Mouse (Mus musculus): Measurements from ENCODE around the gene Ptpn12. TPM values are rescaled to one million over a fixed set of nuclear protein-coding genes. Genes with fewer than 3 reads are reported as not detected.

Gene Ptpn12
- 16.8 and 22.5 TPM in 2 replicates for polyA plus RNA-seq (2014; fragmentation: Nextera tagmentation; extraction: Ambion mirVana)

DNA sequence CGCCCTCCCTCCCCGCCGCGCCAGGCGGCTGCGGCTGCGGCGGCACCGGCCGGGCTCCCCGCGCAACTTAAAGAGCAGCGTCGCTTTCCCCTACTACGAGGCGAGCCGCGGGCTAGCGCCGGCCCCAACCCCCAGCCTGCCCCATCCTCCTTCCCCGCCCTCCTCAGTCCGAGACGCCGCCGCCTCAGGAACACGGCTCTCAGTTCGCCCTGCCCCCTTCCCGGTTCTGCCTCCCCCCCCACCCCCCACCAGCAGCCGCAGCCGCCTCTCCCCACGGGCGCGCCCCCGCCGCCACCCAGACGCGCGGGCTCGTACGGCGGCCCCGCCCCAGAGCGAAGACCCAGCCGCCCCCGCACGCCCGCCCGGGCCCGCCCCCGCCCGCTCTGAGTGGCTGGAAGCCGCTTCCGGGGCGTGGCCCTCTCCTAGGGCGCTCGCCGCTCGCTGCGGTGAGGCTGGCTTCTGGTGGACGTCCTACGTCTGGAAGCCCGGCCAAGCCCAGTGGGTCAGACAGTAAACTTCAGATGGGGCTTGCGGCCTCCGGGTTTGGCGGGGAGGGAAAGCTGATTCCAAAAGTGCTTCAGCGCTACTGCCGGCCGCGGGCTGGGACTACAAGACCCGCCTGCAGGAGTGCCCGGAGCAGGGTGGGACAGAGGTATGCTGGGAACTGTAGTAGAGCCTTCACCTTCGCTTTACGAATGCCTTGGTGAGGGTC lies at the start of gene Ptpn12:
Gene Ptpn12 (minus strand): TSS at position 92 of the 712 bp plus-strand sequence.
- 0% methylated on average over 52 of the region's 73 CpGs for WGBS (ENCODE audit: insufficient replicate concordance)
- Histone ChIP-seq H3K9ac (ENCODE audit: low read depth, low read length) (peak within 1 kb of the TSS; percentile 98), H3K27ac (ENCODE audit: low read depth, low read length) (peak within 1 kb of the TSS; percentile 99), H3K36me3 (ENCODE audit: control insufficient read depth, insufficient read depth, low read length) (no peaks in the 10 kb centered on the region), H3K27me3 (ENCODE audit: control insufficient read depth, insufficient read depth, low read length) (no peaks in the 10 kb centered on the region), H3K4me2 (peak within 1 kb of the TSS; percentile 75), H3K4me3 (ENCODE audit: low read depth, low read length) (peak within 1 kb of the TSS; percentile 85), H3K9me3 (replicated peaks; ENCODE audit: control insufficient read depth, low read length) (no peaks in the 10 kb centered on the region), H3K4me1 (ENCODE audit: control insufficient read depth, insufficient read depth, low read length) (peaks cover 10% of the 10 kb centered on the region)
- ATAC-seq (replicated peaks; ENCODE audit: insufficient number of reproducible peaks, low FRiP score, low TSS enrichment) = peak; percentile 93

- Histone ChIP-seq H3K4me3 (ENCODE audit: low read depth, low read length) (no peak overlapping the region), H3K27ac (ENCODE audit: low read depth, low read length) (no peak overlapping the region), H3K4me2 (no peak overlapping the region), H3K27me3 (ENCODE audit: control insufficient read depth, insufficient read depth, low read length) (no peaks in the 10 kb centered on the region), H3K9me3 (replicated peaks; ENCODE audit: control insufficient read depth, low read length) (no peaks in the 10 kb centered on the region), H3K9ac (ENCODE audit: low read depth, low read length) (no peak overlapping the region), H3K36me3 (ENCODE audit: control insufficient read depth, insufficient read depth, low read length) (no peaks in the 10 kb centered on the region), H3K4me1 (ENCODE audit: control insufficient read depth, insufficient read depth, low read length) (no peaks in the 10 kb centered on the region)
- ATAC-seq (replicated peaks; ENCODE audit: insufficient number of reproducible peaks, low FRiP score, low TSS enrichment) = no peak
- WGBS (ENCODE audit: insufficient replicate concordance) = 72% methylated on average over 6 of the region's 6 CpGs
Observed at GRCm38 (mm10) chr5:21091179-21091578, 35.5 kb upstream of the Ptpn12 start.

DNA sequence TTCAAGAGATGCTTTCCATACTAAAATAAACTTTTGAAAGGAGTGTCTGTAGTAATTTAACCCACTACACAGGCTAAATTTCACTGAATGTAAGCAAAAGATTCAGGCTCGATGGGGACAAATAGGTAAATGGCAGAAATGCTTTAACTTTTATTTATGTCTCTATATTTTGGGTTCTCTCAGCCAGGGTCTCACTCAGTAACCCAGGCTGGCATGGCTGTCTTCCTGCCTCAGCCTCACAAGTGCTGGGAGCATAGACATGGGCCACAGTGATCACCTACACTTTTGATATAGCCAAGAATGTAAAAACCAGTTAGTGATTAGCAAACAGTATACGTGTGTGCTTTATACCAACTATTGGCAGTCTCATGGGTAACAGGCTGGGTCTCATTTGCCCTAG lies 1.5 kb upstream of the Ptpn12 start:
- peaks cover 4% of the 10 kb centered on the region for H3K4me1 ChIP-seq (ENCODE audit: control insufficient read depth, insufficient read depth, low read length)
- peak overlapping the region; percentile 75 for H3K4me2 ChIP-seq
- no peak for ATAC-seq (replicated peaks; ENCODE audit: insufficient number of reproducible peaks, low FRiP score, low TSS enrichment)
- no peaks in the 10 kb centered on the region for H3K36me3 ChIP-seq (ENCODE audit: control insufficient read depth, insufficient read depth, low read length)
- no peak overlapping the region for H3K9ac ChIP-seq (ENCODE audit: low read depth, low read length)
- 89% methylated on average over 2 of the region's 2 CpGs for WGBS (ENCODE audit: insufficient replicate concordance)
- peak overlapping the region; percentile 85 for H3K4me3 ChIP-seq (ENCODE audit: low read depth, low read length)
- no peak overlapping the region for H3K27ac ChIP-seq (ENCODE audit: low read depth, low read length)
- no peaks in the 10 kb centered on the region for H3K9me3 ChIP-seq (replicated peaks; ENCODE audit: control insufficient read depth, low read length)
- H3K27me3 ChIP-seq (ENCODE audit: control insufficient read depth, insufficient read depth, low read length) = no peaks in the 10 kb centered on the region

DNA sequence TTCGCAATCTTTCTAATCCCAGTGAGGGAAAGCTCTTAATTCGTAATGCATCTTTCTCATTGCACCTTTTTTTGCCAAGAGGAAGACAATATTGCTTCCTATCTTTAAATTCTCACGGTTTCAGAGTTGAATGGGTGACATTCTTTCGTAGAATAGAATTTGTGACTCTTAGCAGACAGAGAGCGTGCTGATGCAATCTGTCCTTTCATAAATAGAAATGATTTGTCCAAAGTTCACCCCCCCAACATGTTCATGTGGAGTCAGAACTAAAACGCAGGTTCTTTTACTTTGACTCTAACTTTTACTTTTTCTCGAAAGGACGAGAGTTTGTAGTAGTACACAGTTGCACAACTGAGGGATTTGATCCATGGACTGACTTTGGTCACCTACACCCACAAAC lies 884 bp upstream of the Ptpn12 start:
- peak overlapping the region; percentile 75 for H3K4me2 ChIP-seq
- peaks cover 4% of the 10 kb centered on the region for H3K4me1 ChIP-seq (ENCODE audit: control insufficient read depth, insufficient read depth, low read length)
- peak overlapping the region; percentile 85 for H3K4me3 ChIP-seq (ENCODE audit: low read depth, low read length)
- 9% methylated on average over 8 of the region's 8 CpGs for WGBS (ENCODE audit: insufficient replicate concordance)
- no peak for ATAC-seq (replicated peaks; ENCODE audit: insufficient number of reproducible peaks, low FRiP score, low TSS enrichment)
- peak overlapping the region; percentile 99 for H3K27ac ChIP-seq (ENCODE audit: low read depth, low read length)
- H3K36me3 ChIP-seq (ENCODE audit: control insufficient read depth, insufficient read depth, low read length) = no peaks in the 10 kb centered on the region
- no peaks in the 10 kb centered on the region for H3K9me3 ChIP-seq (replicated peaks; ENCODE audit: control insufficient read depth, low read length)
- peak overlapping the region; percentile 98 for H3K9ac ChIP-seq (ENCODE audit: low read depth, low read length)
- no peaks in the 10 kb centered on the region for H3K27me3 ChIP-seq (ENCODE audit: control insufficient read depth, insufficient read depth, low read length)

- Histone ChIP-seq H3K27me3 (ENCODE audit: control insufficient read depth, insufficient read depth, low read length) (no peaks in the 10 kb centered on the region), H3K36me3 (ENCODE audit: control insufficient read depth, insufficient read depth, low read length) (no peaks in the 10 kb centered on the region), H3K4me2 (peak overlapping the region; percentile 71), H3K4me3 (ENCODE audit: low read depth, low read length) (peak overlapping the region; percentile 85), H3K4me1 (ENCODE audit: control insufficient read depth, insufficient read depth, low read length) (peaks cover 12% of the 10 kb centered on the region), H3K9ac (ENCODE audit: low read depth, low read length) (peak overlapping the region; percentile 98), H3K27ac (ENCODE audit: low read depth, low read length) (peak overlapping the region; percentile 99), H3K9me3 (replicated peaks; ENCODE audit: control insufficient read depth, low read length) (no peaks in the 10 kb centered on the region)
- ATAC-seq (replicated peaks; ENCODE audit: insufficient number of reproducible peaks, low FRiP score, low TSS enrichment) = peak; percentile 32
- WGBS (ENCODE audit: insufficient replicate concordance) = under 1% methylated on average over 70 of the region's 84 CpGs
Observed at GRCm38 (mm10) chr5:21055071-21055819, 466 bp downstream of the Ptpn12 start.

- Histone ChIP-seq H3K4me2 (peak overlapping the region; percentile 71), H3K27me3 (ENCODE audit: control insufficient read depth, insufficient read depth, low read length) (no peaks in the 10 kb centered on the region), H3K27ac (ENCODE audit: low read depth, low read length) (peak overlapping the region; percentile 99), H3K9me3 (replicated peaks; ENCODE audit: control insufficient read depth, low read length) (no peaks in the 10 kb centered on the region), H3K36me3 (ENCODE audit: control insufficient read depth, insufficient read depth, low read length) (no peaks in the 10 kb centered on the region), H3K4me3 (ENCODE audit: low read depth, low read length) (peak overlapping the region; percentile 85), H3K4me1 (ENCODE audit: control insufficient read depth, insufficient read depth, low read length) (peaks cover 14% of the 10 kb centered on the region), H3K9ac (ENCODE audit: low read depth, low read length) (peak overlapping the region; percentile 98)
- peak; percentile 64 for ATAC-seq (replicated peaks; ENCODE audit: insufficient number of reproducible peaks, low FRiP score, low TSS enrichment)
- under 1% methylated on average over 20 of the region's 20 CpGs for WGBS (ENCODE audit: insufficient replicate concordance)
Observed at GRCm38 (mm10) chr5:21054472-21055070, 1.1 kb downstream of the Ptpn12 start.

DNA sequence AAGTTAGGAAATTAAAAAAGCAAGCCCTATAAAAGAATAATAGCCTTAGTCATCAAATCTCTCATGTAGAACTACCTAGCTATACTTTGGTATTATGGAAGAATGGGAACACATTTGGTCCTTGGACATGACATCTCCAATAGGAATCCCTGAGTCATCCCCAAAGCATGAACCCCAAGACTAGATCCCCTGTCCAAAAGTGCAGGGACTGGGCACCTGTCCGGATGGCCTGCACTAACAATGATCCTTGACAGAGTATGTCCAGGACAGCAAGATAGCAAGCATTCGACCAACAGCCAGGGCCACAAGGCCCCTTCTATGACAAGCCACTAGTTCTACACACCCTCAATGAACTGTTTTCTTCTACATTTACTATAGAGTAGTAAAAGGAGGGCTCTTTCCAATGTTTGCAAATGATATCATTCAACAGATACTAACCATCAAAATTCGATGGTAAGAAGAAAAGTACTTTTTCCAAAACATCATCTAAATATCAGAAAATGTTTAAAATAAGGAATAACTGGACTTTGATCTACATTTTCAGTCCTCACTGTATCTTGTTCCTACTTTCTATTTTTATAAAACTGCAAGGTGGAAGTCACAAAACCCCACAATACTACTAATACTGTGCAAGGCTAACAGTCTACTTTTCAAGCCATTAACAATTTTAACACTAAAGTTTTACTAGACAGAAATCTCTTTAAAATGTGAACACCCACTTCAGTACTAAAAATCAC lies 2.0 kb downstream of the Ptpn12 start:
- H3K36me3 ChIP-seq (ENCODE audit: control insufficient read depth, insufficient read depth, low read length) = no peaks in the 10 kb centered on the region
- peaks cover 14% of the 10 kb centered on the region for H3K4me1 ChIP-seq (ENCODE audit: control insufficient read depth, insufficient read depth, low read length)
- H3K27ac ChIP-seq (ENCODE audit: low read depth, low read length) = no peak overlapping the region
- WGBS (ENCODE audit: insufficient replicate concordance) = 37% methylated on average over 3 of the region's 3 CpGs
- no peaks in the 10 kb centered on the region for H3K27me3 ChIP-seq (ENCODE audit: control insufficient read depth, insufficient read depth, low read length)
- H3K4me3 ChIP-seq (ENCODE audit: low read depth, low read length) = peak overlapping the region; percentile 85
- H3K4me2 ChIP-seq = peak overlapping the region; percentile 71
- no peak overlapping the region; the same call in 1 of the 2 replicates for H3K9ac ChIP-seq (ENCODE audit: low read depth, low read length)
- no peak for ATAC-seq (replicated peaks; ENCODE audit: insufficient number of reproducible peaks, low FRiP score, low TSS enrichment)
- no peaks in the 10 kb centered on the region for H3K9me3 ChIP-seq (replicated peaks; ENCODE audit: control insufficient read depth, low read length)

DNA sequence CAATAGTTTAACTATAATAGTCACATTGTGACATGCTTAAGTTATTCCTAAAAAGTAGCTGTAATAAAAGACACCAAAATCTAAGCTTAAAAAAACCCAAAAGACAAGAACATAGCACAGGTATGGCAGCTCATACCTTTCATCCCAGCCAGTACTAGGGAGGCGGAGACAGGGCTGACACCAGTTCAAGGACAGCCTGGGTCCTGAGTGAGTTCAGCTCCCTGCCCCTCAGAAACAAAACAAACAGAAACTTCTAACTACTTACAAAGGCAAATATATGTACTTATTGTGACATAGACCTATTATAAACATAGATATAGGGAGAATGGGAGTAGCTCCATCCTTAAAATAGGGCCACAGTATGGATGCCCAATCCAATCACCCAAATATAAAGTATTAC lies 3.2 kb downstream of the Ptpn12 start:
- Histone ChIP-seq H3K27me3 (ENCODE audit: control insufficient read depth, insufficient read depth, low read length) (no peaks in the 10 kb centered on the region), H3K9ac (ENCODE audit: low read depth, low read length) (no peak overlapping the region), H3K36me3 (ENCODE audit: control insufficient read depth, insufficient read depth, low read length) (no peaks in the 10 kb centered on the region), H3K4me1 (ENCODE audit: control insufficient read depth, insufficient read depth, low read length) (peaks cover 14% of the 10 kb centered on the region), H3K4me2 (no peak overlapping the region), H3K9me3 (replicated peaks; ENCODE audit: control insufficient read depth, low read length) (no peaks in the 10 kb centered on the region), H3K4me3 (ENCODE audit: low read depth, low read length) (no peak overlapping the region), H3K27ac (ENCODE audit: low read depth, low read length) (no peak overlapping the region)
- WGBS (ENCODE audit: insufficient replicate concordance) = 96% methylated on average over 1 of the region's 1 CpGs
- ATAC-seq (replicated peaks; ENCODE audit: insufficient number of reproducible peaks, low FRiP score, low TSS enrichment) = no peak

Measured in heart, embryonic 11.5 days (tissue).